Mouse (Mus musculus): ENCODE data around the gene Gm10447. TPM values are rescaled to one million over a fixed set of nuclear protein-coding genes. Genes with fewer than 3 reads are reported as not detected.

Gene Gm10447
- total RNA-seq, 2 experiments from 2014 or later: 0.22 to 0.34 TPM

- no peak for DNase-seq (ENCODE audit: low spot score in 2 of 2)
- intact Hi-C loops (cut with DNase I): no loop called here
These were observed 33.9 kb downstream of the Gm10447 start, which contains the start of gene Leap2 for GRCm38 (mm10) chr11:53423036-53423435. Gene Leap2, minus strand, starts transcription at chr11:53423170.

GRCm38 (mm10) chr11:53418048-53418447 lies 38.9 kb downstream of the Gm10447 start:
- DNase-seq (ENCODE audit: low spot score in 2 of 2): no peak
- intact Hi-C loops (cut with DNase I): no loop called here

GRCm38 (mm10) chr11:53413871-53414270 lies 43.0 kb downstream of the Gm10447 start:
- DNase-seq (ENCODE audit: low spot score in 2 of 2): no peak
- intact Hi-C loops (cut with DNase I): no loop called here

- intact Hi-C loops (cut with DNase I): no loop called here
- no peak for DNase-seq (ENCODE audit: low spot score in 2 of 2)
These were observed 45.2 kb downstream of the Gm10447 start for GRCm38 (mm10) chr11:53411738-53412137.

Small RNAs within 50 kb of the gene (microRNA-seq; reads per million reads assigned to microRNA genes)
- gene Mir6920: not detected

Other genes with a start within 250 kb of the Gm10447 start
- 100 to 1,000 TPM; 163 to 181 TPM for gene Hspa4, start 156.7 kb downstream of the Gm10447 start, total RNA-seq (2021)
- gene Zcchc10, start 132.4 kb downstream of the Gm10447 start, total RNA-seq (2021): 1 to 10 TPM; 9.3 to 9.5 TPM
- 100 to 1,000 TPM; 157 to 221 TPM for gene Aff4, start 106.3 kb downstream of the Gm10447 start, total RNA-seq (2021)
- gene Leap2, start 33.9 kb downstream of the Gm10447 start, total RNA-seq (2021): not detected
- gene Uqcrq, start 26.3 kb downstream of the Gm10447 start, total RNA-seq (2021): 100 to 1,000 TPM; 404 to 490 TPM
- gene Gdf9, start 26.1 kb downstream of the Gm10447 start, total RNA-seq (2021): 1 to 10 TPM in 1 of 2 experiments, not detected in 1; 1.1 TPM
- gene Shroom1, start 95 bp upstream of the Gm10447 start, total RNA-seq (2021): 1 to 10 TPM; 5.3 to 5.5 TPM
- not detected for gene Gm9837, start 13.4 kb upstream of the Gm10447 start, total RNA-seq (2021)
- 1 to 10 TPM; 2.6 to 3.4 TPM for gene Gm9945, start 23.1 kb upstream of the Gm10447 start, total RNA-seq (2021)
- gene Sowaha, start 23.2 kb upstream of the Gm10447 start, total RNA-seq (2021): 10 to 100 TPM; 59.1 to 81.6 TPM
- 100 to 1,000 TPM; 305 to 337 TPM for gene Sept8, start 62.1 kb upstream of the Gm10447 start, total RNA-seq (2021)
- gene Kif3a, start 110.3 kb upstream of the Gm10447 start, total RNA-seq (2021): 100 to 1,000 TPM; 115 to 130 TPM
- gene Il4, start 161.6 kb upstream of the Gm10447 start, total RNA-seq (2021): not detected
- not detected for gene Il13, start 177.6 kb upstream of the Gm10447 start, total RNA-seq (2021)

All from left cerebral cortex, postnatal 36 days (tissue).